Mouse (Mus musculus) monocyte, adult 59 days (primary cell): ENCODE results near the gene Fat4. TPM values are rescaled to one million over a fixed set of nuclear protein-coding genes. Genes with fewer than 3 reads are reported as not detected.

Experiments used
- total RNA-seq, 2 experiments: library from RNA; stranded (reverse); gene quantifications; one replicate each; pipeline ENCODE4 v1.2.4; 2023

The Fat4 gene
- not detected for total RNA-seq

DNA sequence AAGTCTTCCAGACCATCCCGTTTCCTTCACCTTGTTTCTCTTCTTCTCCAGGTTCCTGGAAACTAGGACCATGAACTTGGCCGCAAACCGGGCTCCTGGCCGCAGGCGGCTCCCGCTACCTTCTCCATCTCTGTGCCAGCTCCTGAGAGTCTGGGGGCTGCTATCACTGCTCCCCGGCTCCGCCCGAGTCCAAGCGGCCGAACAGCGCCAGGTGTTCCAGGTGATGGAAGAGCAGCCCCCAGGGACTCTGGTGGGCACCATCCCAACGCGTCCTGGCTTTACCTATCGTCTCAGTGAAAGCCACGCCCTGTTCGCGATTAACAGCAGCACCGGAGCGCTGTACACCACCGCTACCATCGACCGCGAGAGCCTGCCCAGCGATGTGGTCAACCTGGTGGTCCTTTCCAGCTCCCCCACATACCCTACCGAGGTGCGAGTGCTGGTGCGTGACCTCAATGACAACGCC, at the start of gene Fat4:
TSS of gene Fat4 (plus strand) at position 51 of the 466 bp plus-strand sequence.

